Mouse (Mus musculus): ENCODE results near the gene Dydc2. TPM values are rescaled to one million over a fixed set of nuclear protein-coding genes. Genes with fewer than 3 reads are reported as not detected.
"Not testable (repeated sequence)": the region's sequence is repeated elsewhere in the genome, so short reads cannot be mapped to it uniquely, and the experiment has no call there.

Dydc2 gene
- polyA plus RNA-seq, 1 experiment = not detected

DNA sequence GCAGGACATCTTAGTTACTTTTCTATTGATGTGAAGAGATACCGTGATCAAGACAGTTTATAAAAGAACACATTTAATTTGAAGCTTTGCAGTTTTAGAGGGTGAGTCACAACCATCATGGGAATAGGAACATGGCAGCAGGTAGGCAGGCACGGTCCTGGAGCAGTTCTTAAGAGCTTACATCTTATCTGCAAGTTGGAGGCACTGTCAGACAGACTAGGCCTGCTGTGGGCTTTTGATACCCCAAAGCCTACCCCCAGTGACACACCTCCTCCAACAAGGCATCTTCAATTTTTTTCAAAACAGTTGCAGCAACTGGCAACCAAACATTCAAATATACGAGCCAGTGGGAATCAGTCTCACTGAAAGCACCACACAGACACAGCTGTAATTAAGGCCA is 1.3 kb upstream of the Dydc2 start:
- no peak for TF ChIP-seq POLR2A (IDR thresholded peaks at IDR 0.05; ENCODE audit: borderline replicate concordance, control insufficient read depth, low read depth, low read length)
- no peak for TF ChIP-seq CTCF (IDR thresholded peaks at IDR 0.05; ENCODE audit: control insufficient read depth, insufficient read depth, low read length)
- Histone ChIP-seq H3K27ac (ENCODE audit: control insufficient read depth, insufficient read depth, low read depth, low read length, poor library complexity) (no peak overlapping the region), H3K4me1 (ENCODE audit: control insufficient read depth, insufficient read depth, low read length) (no peaks in the 10 kb centered on the region), H3K4me3 (replicated peaks; ENCODE audit: control insufficient read depth, low read depth, low read length) (no peak overlapping the region)
- 77% methylated on average over 3 of the region's 3 CpGs for WGBS

GRCm38 (mm10) chr14:41066416-41066815 is 2.6 kb downstream of the Dydc2 start:
- no peak for TF ChIP-seq CTCF (IDR thresholded peaks at IDR 0.05; ENCODE audit: control insufficient read depth, insufficient read depth, low read length)
- no peak for TF ChIP-seq POLR2A (IDR thresholded peaks at IDR 0.05; ENCODE audit: borderline replicate concordance, control insufficient read depth, low read depth, low read length)
- H3K4me1 ChIP-seq (ENCODE audit: control insufficient read depth, insufficient read depth, low read length) = no peaks in the 10 kb centered on the region
- WGBS = 37% methylated on average over 1 of the region's 1 CpGs

DNA sequence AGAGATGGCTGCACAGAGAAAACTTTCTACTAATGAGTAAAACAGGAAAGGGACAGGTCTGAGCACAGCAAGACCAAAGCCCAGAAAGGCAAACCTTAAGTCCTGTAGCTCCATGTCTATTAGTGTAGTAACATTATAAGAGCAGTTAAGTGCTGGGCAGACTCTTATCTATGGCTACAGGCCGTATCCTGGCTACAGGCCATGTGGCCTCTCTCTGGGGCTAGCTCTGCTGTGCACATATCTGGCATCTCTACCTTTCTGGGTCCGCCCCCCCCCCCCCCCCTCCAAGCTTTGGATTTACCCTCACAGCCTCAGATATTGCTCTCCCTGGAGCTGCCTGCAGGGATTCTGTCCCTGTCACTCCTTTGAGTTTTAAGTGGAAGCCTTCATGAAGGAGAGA is 3.8 kb downstream of the Dydc2 start:
- H3K4me3 ChIP-seq (replicated peaks; ENCODE audit: control insufficient read depth, low read depth, low read length) = no peak overlapping the region
- TF ChIP-seq POLR2A (IDR thresholded peaks at IDR 0.05; ENCODE audit: borderline replicate concordance, control insufficient read depth, low read depth, low read length) (no peak), CTCF (IDR thresholded peaks at IDR 0.05; ENCODE audit: control insufficient read depth, insufficient read depth, low read length) (no peak)
- no peak overlapping the region for H3K27ac ChIP-seq (ENCODE audit: control insufficient read depth, insufficient read depth, low read depth, low read length, poor library complexity)
- no peaks in the 10 kb centered on the region for H3K4me1 ChIP-seq (ENCODE audit: control insufficient read depth, insufficient read depth, low read length)
- WGBS = 20% methylated on average over 2 of the region's 2 CpGs

More at GRCm38 (mm10) chr14:41066416-41066815, 2.6 kb downstream of the Dydc2 start:
- H3K4me3 ChIP-seq (replicated peaks; ENCODE audit: control insufficient read depth, low read depth, low read length) = no peak overlapping the region
- H3K27ac ChIP-seq (ENCODE audit: control insufficient read depth, insufficient read depth, low read depth, low read length, poor library complexity) = no peak overlapping the region

- H3K4me3 ChIP-seq (replicated peaks; ENCODE audit: control insufficient read depth, low read depth, low read length); H3K4me1 ChIP-seq (ENCODE audit: control insufficient read depth, insufficient read depth, low read length); H3K27ac ChIP-seq (ENCODE audit: control insufficient read depth, insufficient read depth, low read depth, low read length, poor library complexity): not testable (repeated sequence)
- 29% methylated on average over 3 of the region's 4 CpGs for WGBS
Measured at GRCm38 (mm10) chr14:41053190-41053589, 15.8 kb downstream of the Dydc2 start.

GRCm38 (mm10) chr14:41052481-41052880 is 16.5 kb downstream of the Dydc2 start:
- WGBS = 50% methylated on average over 5 of the region's 5 CpGs
- H3K4me1 ChIP-seq (ENCODE audit: control insufficient read depth, insufficient read depth, low read length) = no peaks in the 10 kb centered on the region

GRCm38 (mm10) chr14:41050471-41050870 is 18.5 kb downstream of the Dydc2 start:
- H3K27ac ChIP-seq (ENCODE audit: control insufficient read depth, insufficient read depth, low read depth, low read length, poor library complexity) = no peak overlapping the region
- 75% methylated on average over 6 of the region's 6 CpGs for WGBS
- no peak overlapping the region for H3K4me3 ChIP-seq (replicated peaks; ENCODE audit: control insufficient read depth, low read depth, low read length)
- TF ChIP-seq CTCF (IDR thresholded peaks at IDR 0.05; ENCODE audit: control insufficient read depth, insufficient read depth, low read length) = no peak
- TF ChIP-seq POLR2A (IDR thresholded peaks at IDR 0.05; ENCODE audit: borderline replicate concordance, control insufficient read depth, low read depth, low read length) = no peak
- no peaks in the 10 kb centered on the region for H3K4me1 ChIP-seq (ENCODE audit: control insufficient read depth, insufficient read depth, low read length)

More at GRCm38 (mm10) chr14:41052481-41052880, 16.5 kb downstream of the Dydc2 start:
- Histone ChIP-seq H3K27ac (ENCODE audit: control insufficient read depth, insufficient read depth, low read depth, low read length, poor library complexity) (no peak overlapping the region), H3K4me3 (replicated peaks; ENCODE audit: control insufficient read depth, low read depth, low read length) (no peak overlapping the region)
- TF ChIP-seq POLR2A (IDR thresholded peaks at IDR 0.05; ENCODE audit: borderline replicate concordance, control insufficient read depth, low read depth, low read length) (no peak), CTCF (IDR thresholded peaks at IDR 0.05; ENCODE audit: control insufficient read depth, insufficient read depth, low read length) (no peak)

- TF ChIP-seq POLR2A (IDR thresholded peaks at IDR 0.05; ENCODE audit: borderline replicate concordance, control insufficient read depth, low read depth, low read length) = no peak
- TF ChIP-seq CTCF (IDR thresholded peaks at IDR 0.05; ENCODE audit: control insufficient read depth, insufficient read depth, low read length) = no peak
- 69% methylated on average over 2 of the region's 2 CpGs for WGBS
- Histone ChIP-seq H3K4me3 (replicated peaks; ENCODE audit: control insufficient read depth, low read depth, low read length) (no peak overlapping the region), H3K27ac (ENCODE audit: control insufficient read depth, insufficient read depth, low read depth, low read length, poor library complexity) (no peak overlapping the region), H3K4me1 (ENCODE audit: control insufficient read depth, insufficient read depth, low read length) (no peaks in the 10 kb centered on the region)
Measured at GRCm38 (mm10) chr14:41047402-41047801, 21.6 kb downstream of the Dydc2 start.

GRCm38 (mm10) chr14:41035146-41035798 is 33.7 kb downstream of the Dydc2 start:
- Histone ChIP-seq H3K4me3 (replicated peaks; ENCODE audit: control insufficient read depth, low read depth, low read length) (no peak overlapping the region), H3K4me1 (ENCODE audit: control insufficient read depth, insufficient read depth, low read length) (no peaks in the 10 kb centered on the region; the same call in 1 of the 2 replicates), H3K27ac (ENCODE audit: control insufficient read depth, insufficient read depth, low read depth, low read length, poor library complexity) (no peak overlapping the region)
- TF ChIP-seq POLR2A (IDR thresholded peaks at IDR 0.05; ENCODE audit: borderline replicate concordance, control insufficient read depth, low read depth, low read length) = no peak
- TF ChIP-seq CTCF (IDR thresholded peaks at IDR 0.05; ENCODE audit: control insufficient read depth, insufficient read depth, low read length) = peak; percentile 88
- WGBS = 28% methylated on average over 6 of the region's 6 CpGs

All from bone marrow, adult 2 months (tissue).